Mouse (Mus musculus): ENCODE measurements around the gene Tpcn2. TPM values are rescaled to one million over a fixed set of nuclear protein-coding genes. Genes with fewer than 3 reads are reported as not detected.

Tpcn2 gene
- 2.2 and 2.3 TPM in 2 replicates for polyA plus RNA-seq (2015; fragmentation: Nextera tagmentation; extraction: Ambion mirVana)

DNA sequence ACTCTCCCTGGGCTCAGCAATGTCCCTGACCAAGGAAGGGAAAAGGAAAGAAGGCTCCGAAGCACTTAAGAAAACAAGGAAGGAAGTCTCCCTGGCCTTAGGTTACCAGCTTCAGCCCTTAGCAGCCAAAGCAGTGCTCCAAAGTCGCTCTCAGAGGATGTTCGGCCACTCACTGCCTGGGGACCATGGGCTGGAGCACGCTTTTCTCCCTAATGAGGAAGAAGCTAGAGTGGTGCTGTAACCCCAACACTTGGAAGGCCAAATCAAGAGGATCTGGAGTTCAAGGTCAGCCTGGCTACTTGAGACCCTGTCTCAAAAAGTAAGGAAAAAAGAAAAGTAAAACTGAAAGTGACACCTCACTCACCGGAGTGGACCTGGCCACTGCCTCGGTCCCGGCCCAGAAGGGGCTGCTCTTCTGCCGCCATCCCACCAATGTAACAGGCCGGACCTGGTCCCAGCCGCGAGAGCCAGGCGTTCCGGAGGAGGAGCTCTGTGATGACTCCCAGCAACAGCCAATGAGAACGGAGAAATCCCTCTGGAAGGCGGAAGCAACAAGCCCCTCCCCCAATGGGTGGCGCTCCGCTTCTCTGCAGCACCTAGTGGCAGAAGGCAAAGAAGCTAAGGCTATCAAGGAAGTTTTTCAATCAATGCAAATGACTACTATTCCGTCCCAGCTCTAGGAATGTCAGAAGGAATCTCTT is at the start of gene Tpcn2:
Gene Tpcn2, minus strand, starts transcription at position 525 of the 701 bp plus-strand sequence.
- TF ChIP-seq EP300 (IDR thresholded peaks at IDR 0.05; ENCODE audit: low read depth) (no peak), CTCF (IDR thresholded peaks at IDR 0.05; ENCODE audit: low read depth) (peak; percentile 70)
- H3K4me3 ChIP-seq (ENCODE audit: low read depth, low read length), result peak within 1 kb of the TSS; percentile 57
- peak within 1 kb of the TSS; percentile 81 for H3K4me2 ChIP-seq (ENCODE audit: low read depth, low read length)
- peaks cover 7% of the 10 kb centered on the region; the same call in 1 of the 2 replicates for H3K36me3 ChIP-seq (replicated peaks; ENCODE audit: insufficient read depth, low read length)
- H3K27ac ChIP-seq (ENCODE audit: low read depth), result peak within 1 kb of the TSS; percentile 68; the same call in 1 of the 2 replicates
- H3K9ac ChIP-seq (replicated peaks), result peak within 1 kb of the TSS; percentile 53
- DNase-seq (peak; percentile 93), ATAC-seq (peak; percentile 91)
- H3K9me3 ChIP-seq (ENCODE audit: low read length), result no peaks in the 10 kb centered on the region
- no peaks in the 10 kb centered on the region for H3K27me3 ChIP-seq (ENCODE audit: insufficient read depth, low read length)
- peaks cover 17% of the 10 kb centered on the region for H3K4me1 ChIP-seq (ENCODE audit: insufficient read depth)
- WGBS (ENCODE audit: insufficient replicate concordance), result 4% methylated on average over 18 of the region's 18 CpGs

DNA sequence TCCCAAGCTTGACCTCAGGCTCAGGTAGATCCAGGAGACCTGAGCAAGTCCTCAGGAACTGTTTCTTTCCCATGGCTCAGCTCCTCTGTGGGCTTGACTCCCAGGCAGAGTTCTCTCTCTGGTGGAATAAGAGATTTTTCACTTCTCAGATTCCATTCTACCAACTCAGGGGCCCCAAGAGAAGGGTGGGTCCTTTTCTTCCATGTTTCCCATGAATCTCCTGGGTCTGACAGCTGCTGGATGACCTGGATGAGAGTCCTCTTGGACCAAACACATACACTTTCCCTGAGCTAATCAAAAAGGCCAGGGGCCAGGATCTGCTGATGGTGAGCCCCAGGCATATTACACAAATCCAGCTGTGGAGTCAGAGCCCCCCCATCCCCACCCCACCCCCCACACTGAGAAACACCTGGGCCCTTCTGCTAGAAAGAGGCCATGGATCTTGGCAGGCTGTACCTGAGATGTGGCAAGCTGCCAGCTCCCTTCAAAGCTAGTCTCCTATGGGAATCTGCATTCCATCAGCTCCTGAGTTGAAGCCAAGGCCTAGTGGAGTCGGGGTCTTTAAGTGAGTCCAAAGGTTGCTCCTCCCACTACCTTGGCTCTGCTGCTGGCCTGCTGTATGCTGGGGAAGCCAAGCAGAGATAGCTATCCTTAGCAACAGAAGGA is 48.7 kb upstream of the Tpcn2 start:
- no peak overlapping the region for H3K9ac ChIP-seq (replicated peaks)
- no peak for DNase-seq
- H3K27me3 ChIP-seq (ENCODE audit: insufficient read depth, low read length), result no peaks in the 10 kb centered on the region
- no peaks in the 10 kb centered on the region for H3K4me1 ChIP-seq (ENCODE audit: insufficient read depth)
- H3K27ac ChIP-seq (ENCODE audit: low read depth), result no peak overlapping the region
- no peak overlapping the region for H3K4me2 ChIP-seq (ENCODE audit: low read depth, low read length)
- no peak overlapping the region for H3K4me3 ChIP-seq (ENCODE audit: low read depth, low read length)
- no peaks in the 10 kb centered on the region for H3K36me3 ChIP-seq (replicated peaks; ENCODE audit: insufficient read depth, low read length)
- no peak for ATAC-seq
- WGBS (ENCODE audit: insufficient replicate concordance), result 70% methylated on average over 1 of the region's 1 CpGs
- TF ChIP-seq CTCF (IDR thresholded peaks at IDR 0.05; ENCODE audit: low read depth) (no peak), EP300 (IDR thresholded peaks at IDR 0.05; ENCODE audit: low read depth) (no peak)
- H3K9me3 ChIP-seq (ENCODE audit: low read length), result no peaks in the 10 kb centered on the region

DNA sequence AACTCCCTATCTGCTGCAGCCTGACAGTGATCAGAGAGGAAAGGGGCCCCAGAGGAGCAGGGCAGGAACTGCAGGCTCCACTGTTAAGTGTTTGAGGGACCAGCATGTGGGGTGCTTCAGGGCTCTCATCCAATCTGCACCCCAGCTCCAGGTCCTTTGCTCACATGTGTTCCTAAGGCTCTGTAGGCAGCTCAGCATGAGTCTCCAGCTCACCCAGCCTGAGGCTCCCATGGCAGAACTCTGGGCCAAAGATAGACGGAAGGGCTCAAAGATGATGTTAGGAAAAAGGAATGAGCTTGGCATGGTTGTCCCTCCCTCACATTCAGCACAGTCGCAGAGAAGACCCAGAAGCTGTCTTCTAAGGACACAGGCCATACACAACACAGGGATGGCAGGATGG is 46.8 kb upstream of the Tpcn2 start:
- DNase-seq, result no peak
- Histone ChIP-seq H3K4me3 (ENCODE audit: low read depth, low read length) (no peak overlapping the region), H3K9me3 (ENCODE audit: low read length) (no peaks in the 10 kb centered on the region), H3K9ac (replicated peaks) (no peak overlapping the region), H3K36me3 (replicated peaks; ENCODE audit: insufficient read depth, low read length) (no peaks in the 10 kb centered on the region), H3K4me2 (ENCODE audit: low read depth, low read length) (no peak overlapping the region), H3K27me3 (ENCODE audit: insufficient read depth, low read length) (no peaks in the 10 kb centered on the region), H3K27ac (ENCODE audit: low read depth) (no peak overlapping the region), H3K4me1 (ENCODE audit: insufficient read depth) (no peaks in the 10 kb centered on the region)
- TF ChIP-seq EP300 (IDR thresholded peaks at IDR 0.05; ENCODE audit: low read depth) (no peak), CTCF (IDR thresholded peaks at IDR 0.05; ENCODE audit: low read depth) (no peak)
- no peak for ATAC-seq
- 68% methylated on average over 2 of the region's 2 CpGs for WGBS (ENCODE audit: insufficient replicate concordance)

DNA sequence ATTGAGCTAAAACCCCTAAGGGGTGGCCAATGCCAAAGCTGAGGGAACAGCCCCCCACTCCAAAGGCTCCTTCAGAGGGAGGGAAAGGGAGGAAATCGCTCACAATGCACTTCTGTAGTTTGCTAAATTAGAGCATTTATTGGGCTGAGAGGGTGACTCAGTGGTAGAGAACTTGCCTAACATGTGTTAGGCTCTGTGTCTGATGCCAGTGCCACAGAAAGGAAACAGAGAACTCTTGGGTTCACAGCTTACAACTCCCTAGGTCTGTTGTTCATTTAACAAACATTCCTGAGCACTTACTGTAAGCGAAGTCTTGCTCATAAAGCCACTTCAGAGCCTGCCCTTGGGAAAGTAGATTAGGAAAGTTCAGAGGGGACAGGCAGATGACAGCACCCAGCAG is 46.2 kb upstream of the Tpcn2 start:
- Histone ChIP-seq H3K36me3 (replicated peaks; ENCODE audit: insufficient read depth, low read length) (no peaks in the 10 kb centered on the region), H3K4me2 (ENCODE audit: low read depth, low read length) (no peak overlapping the region), H3K4me3 (ENCODE audit: low read depth, low read length) (no peak overlapping the region), H3K9me3 (ENCODE audit: low read length) (no peaks in the 10 kb centered on the region), H3K4me1 (ENCODE audit: insufficient read depth) (no peaks in the 10 kb centered on the region), H3K27me3 (ENCODE audit: insufficient read depth, low read length) (no peaks in the 10 kb centered on the region), H3K9ac (replicated peaks) (no peak overlapping the region), H3K27ac (ENCODE audit: low read depth) (no peak overlapping the region)
- TF ChIP-seq EP300 (IDR thresholded peaks at IDR 0.05; ENCODE audit: low read depth), result no peak
- 75% methylated on average over 2 of the region's 2 CpGs for WGBS (ENCODE audit: insufficient replicate concordance)
- no peak for ATAC-seq
- no peak for DNase-seq

DNA sequence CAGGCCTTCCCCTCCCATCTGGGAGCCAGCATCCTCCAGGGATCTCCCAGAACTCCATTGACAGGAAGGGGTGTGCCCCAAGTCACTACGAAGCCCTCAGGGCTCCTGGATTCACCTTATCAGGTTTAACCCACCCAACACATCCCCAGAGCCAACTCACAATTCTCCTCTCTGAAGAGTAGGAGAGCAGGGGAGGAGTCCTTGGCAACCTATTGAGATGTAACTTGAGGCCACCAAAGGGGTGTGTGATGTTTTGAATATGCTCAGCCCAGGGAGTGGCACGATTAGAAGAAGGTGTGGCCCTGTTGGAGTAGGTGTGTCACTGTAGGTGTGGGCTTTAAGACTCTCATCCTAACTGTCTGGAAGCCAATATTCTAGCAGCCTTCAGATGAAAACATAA is 41.9 kb upstream of the Tpcn2 start:
- H3K27ac ChIP-seq (ENCODE audit: low read depth), result no peak overlapping the region
- WGBS (ENCODE audit: insufficient replicate concordance), result 32% methylated on average over 2 of the region's 2 CpGs
- no peak for DNase-seq
- no peak for TF ChIP-seq CTCF (IDR thresholded peaks at IDR 0.05; ENCODE audit: low read depth)
- TF ChIP-seq EP300 (IDR thresholded peaks at IDR 0.05; ENCODE audit: low read depth), result no peak
- H3K4me1 ChIP-seq (ENCODE audit: insufficient read depth), result no peaks in the 10 kb centered on the region
- ATAC-seq, result peak; percentile 55
- no peaks in the 10 kb centered on the region for H3K36me3 ChIP-seq (replicated peaks; ENCODE audit: insufficient read depth, low read length)
- H3K9ac ChIP-seq (replicated peaks), result no peak overlapping the region
- H3K27me3 ChIP-seq (ENCODE audit: insufficient read depth, low read length), result no peaks in the 10 kb centered on the region
- H3K9me3 ChIP-seq (ENCODE audit: low read length), result no peaks in the 10 kb centered on the region
- no peak overlapping the region for H3K4me2 ChIP-seq (ENCODE audit: low read depth, low read length)
- H3K4me3 ChIP-seq (ENCODE audit: low read depth, low read length), result no peak overlapping the region

DNA sequence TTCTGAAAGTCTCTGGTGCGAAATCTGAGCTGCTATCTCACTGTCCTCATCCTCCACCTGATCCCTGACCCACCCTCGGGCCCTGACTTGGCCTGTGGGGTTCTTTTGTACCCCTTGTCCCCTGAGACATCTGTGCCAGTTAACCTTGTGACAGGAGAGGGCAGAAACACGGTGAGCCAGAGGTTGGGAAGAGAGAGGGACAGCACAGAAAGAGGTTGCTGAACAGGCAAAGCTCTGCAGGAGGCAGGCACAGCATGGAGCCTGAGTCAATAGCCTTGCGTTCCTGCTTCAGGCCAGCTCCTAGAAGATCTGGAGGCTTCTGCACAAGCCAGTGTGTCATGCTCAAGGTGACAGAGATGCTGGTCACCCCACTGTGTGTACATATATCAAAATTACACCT is 39.8 kb upstream of the Tpcn2 start:
- no peak overlapping the region for H3K4me2 ChIP-seq (ENCODE audit: low read depth, low read length)
- no peaks in the 10 kb centered on the region for H3K4me1 ChIP-seq (ENCODE audit: insufficient read depth)
- H3K4me3 ChIP-seq (ENCODE audit: low read depth, low read length), result no peak overlapping the region
- H3K9ac ChIP-seq (replicated peaks), result no peak overlapping the region
- WGBS (ENCODE audit: insufficient replicate concordance), result 34% methylated on average over 4 of the region's 4 CpGs
- no peaks in the 10 kb centered on the region for H3K36me3 ChIP-seq (replicated peaks; ENCODE audit: insufficient read depth, low read length)
- TF ChIP-seq EP300 (IDR thresholded peaks at IDR 0.05; ENCODE audit: low read depth) (no peak), CTCF (IDR thresholded peaks at IDR 0.05; ENCODE audit: low read depth) (no peak)
- no peak for ATAC-seq
- H3K27me3 ChIP-seq (ENCODE audit: insufficient read depth, low read length), result no peaks in the 10 kb centered on the region
- DNase-seq, result no peak
- H3K9me3 ChIP-seq (ENCODE audit: low read length), result no peaks in the 10 kb centered on the region
- no peak overlapping the region for H3K27ac ChIP-seq (ENCODE audit: low read depth)

Data from liver, postnatal 0 days (tissue).